Comparison of ENCODE assay signal across 40 mouse cellular contexts in the genomic region with DNA sequence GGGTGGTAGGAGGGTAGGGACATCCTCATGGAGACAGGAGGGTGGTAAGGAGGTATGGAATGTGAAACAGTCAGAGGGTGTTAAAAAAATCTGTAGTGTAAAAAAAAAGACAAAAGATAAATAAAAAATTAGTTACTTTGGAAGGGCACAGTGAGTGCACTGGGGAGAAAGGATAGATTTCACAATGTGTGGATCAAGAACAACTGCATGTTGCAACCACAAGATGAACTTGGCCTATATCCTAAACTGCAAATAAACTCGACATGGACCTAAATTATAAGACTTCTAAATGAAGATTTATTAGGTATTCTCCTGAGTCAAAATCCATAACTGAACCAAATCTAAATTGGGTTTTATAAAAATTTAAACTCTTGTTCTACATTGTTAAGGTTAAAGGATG. TPM values are rescaled to one million over a fixed set of nuclear protein-coding genes. Genes with fewer than 3 reads are reported as not detected.
"Had no signal": no experiment of that assay in that cellular context is flagged by ENCODE, and none has a peak within 500 bp of the region (broad histone marks: within the 10 kb centered on the region; RNA-seq: fewer than 3 reads in every experiment).

No protein-coding gene starts in this region.

- H3K4me1 ChIP-seq: heart, embryonic 10.5 days; heart, embryonic 12.5 days; hindbrain, embryonic 10.5 days; hindbrain, embryonic 12.5 days; intestine, embryonic 15.5 days; kidney, embryonic 15.5 days; limb, embryonic 13.5 days; limb, embryonic 15.5 days; liver, embryonic 12.5 days had no signal

- DNase-seq: gastrocnemius, adult 2 months; gastrocnemius, postnatal 10 days; gastrocnemius, postnatal 25 days; heart, adult 18-20 months; heart, postnatal 10 days; heart, postnatal 4 days; kidney, adult 18-20 months; kidney, adult 8-10 months; kidney, postnatal 14 days; kidney, postnatal 36 days; layer of hippocampus, adult 9-11 months; layer of hippocampus, postnatal 36 days; left cerebral cortex, postnatal 4 days had no signal

- H3K36me3 ChIP-seq: heart, embryonic 10.5 days; heart, embryonic 12.5 days; hindbrain, embryonic 10.5 days; hindbrain, embryonic 12.5 days; intestine, embryonic 15.5 days; kidney, embryonic 15.5 days; limb, embryonic 13.5 days; limb, embryonic 15.5 days; liver, embryonic 12.5 days had no signal

- H3K27me3 ChIP-seq: heart, embryonic 12.5 days; hindbrain, embryonic 12.5 days; intestine, embryonic 15.5 days; kidney, embryonic 15.5 days; limb, embryonic 13.5 days; limb, embryonic 15.5 days had no signal

- H3K4me2 ChIP-seq: heart, embryonic 12.5 days; hindbrain, embryonic 12.5 days; hindbrain, embryonic 14.5 days; intestine, embryonic 15.5 days; kidney, embryonic 15.5 days; limb, embryonic 13.5 days; limb, embryonic 15.5 days; liver, embryonic 12.5 days had no signal

- H3K27ac ChIP-seq: gastrocnemius, adult 2 months; heart, embryonic 10.5 days; hindbrain, embryonic 10.5 days; hindbrain, embryonic 12.5 days; hindbrain, embryonic 14.5 days; intestine, embryonic 15.5 days; kidney, embryonic 15.5 days; kidney, postnatal 0 days; limb, embryonic 13.5 days; limb, embryonic 15.5 days; liver, embryonic 12.5 days; liver, embryonic 14.5 days had no signal

- ATAC-seq: hindbrain, embryonic 16.5 days; inflammation-experienced regulatory T-cells, adult 6 months; intestine, embryonic 15.5 days; intestine, postnatal 0 days; liver, embryonic 12.5 days had no signal

- H3K9ac ChIP-seq: heart, embryonic 12.5 days; hindbrain, embryonic 12.5 days; hindbrain, embryonic 14.5 days; intestine, embryonic 15.5 days; kidney, embryonic 15.5 days; limb, embryonic 13.5 days; limb, embryonic 15.5 days; liver, embryonic 12.5 days; liver, embryonic 14.5 days had no signal

- H3K9me3 ChIP-seq: heart, embryonic 10.5 days; heart, embryonic 12.5 days; hindbrain, embryonic 10.5 days; hindbrain, embryonic 12.5 days; intestine, embryonic 15.5 days; kidney, embryonic 15.5 days; limb, embryonic 13.5 days; limb, embryonic 15.5 days; liver, embryonic 12.5 days had no signal

- H3K4me3 ChIP-seq: gastrocnemius, adult 2 months; heart, embryonic 10.5 days; heart, embryonic 12.5 days; hindbrain, embryonic 10.5 days; hindbrain, embryonic 12.5 days; intestine, embryonic 15.5 days; kidney, embryonic 15.5 days; limb, embryonic 13.5 days; limb, embryonic 15.5 days; liver, embryonic 12.5 days had no signal

RNA-seq across cellular contexts. Expression of a gene that starts 4.2 kb away (rescaled TPM):
- total RNA-seq: gastrocnemius, adult 2 months; gastrocnemius, postnatal 10 days; gastrocnemius, postnatal 25 days; granulocyte monocyte progenitor cell, adult 5-6 weeks; heart, adult 18-20 months; heart, adult 8-10 months; heart, postnatal 10 days; heart, postnatal 25 days; heart, postnatal 4 days; layer of hippocampus, adult 18-20 months; layer of hippocampus, adult 8-10 months; layer of hippocampus, postnatal 14 days; layer of hippocampus, postnatal 36 days; left cerebral cortex, adult 18-20 months; left cerebral cortex, adult 8-10 months; left cerebral cortex, postnatal 10 days; left cerebral cortex, postnatal 25 days; left cerebral cortex, postnatal 4 days had no signal
- polyA plus RNA-seq: heart, embryonic 10.5 days; hindbrain, embryonic 10.5 days; hindbrain, embryonic 12.5 days; hindbrain, embryonic 14.5 days; hindbrain, embryonic 16.5 days; inflammation-experienced regulatory T-cells, adult 6 months; intestine, embryonic 15.5 days; intestine, postnatal 0 days; kidney, embryonic 15.5 days; kidney, postnatal 0 days; large intestine, adult 2 months; limb, embryonic 11.5 days; limb, embryonic 15.5 days; liver, embryonic 12.5 days; liver, embryonic 14.5 days had no signal
